ENCODE assay signal across 26 mouse cellular contexts in the genomic region with DNA sequence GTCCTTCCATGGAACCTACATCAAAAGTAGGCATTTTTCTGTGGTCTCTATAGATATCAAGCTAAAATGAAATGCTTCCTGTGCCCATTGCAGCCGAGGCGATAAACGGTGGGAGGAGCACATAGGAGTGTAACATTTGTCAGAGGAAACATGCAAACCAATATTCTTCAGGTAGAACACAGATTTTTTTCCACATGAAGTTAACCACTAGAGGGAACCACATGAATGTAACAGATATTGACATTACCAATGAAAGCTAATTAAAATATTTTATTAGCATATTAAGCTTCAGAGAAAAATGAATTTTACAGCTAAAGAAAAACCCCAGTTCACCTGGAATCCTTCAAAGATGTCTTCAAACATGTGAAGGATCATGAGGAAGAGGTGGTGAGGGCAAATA.
DNase-seq lines count a peak whose midpoint lies in the region; ATAC-seq and TF ChIP-seq lines count a peak whose summit lies in the region.
"Had no signal": no experiment of that assay in that cellular context is flagged by ENCODE, and none has a peak within 500 bp of the region (broad histone marks: within the 10 kb centered on the region; RNA-seq: fewer than 3 reads in every experiment).

No protein-coding gene starts in this region.

- TF ChIP-seq CTCF in hindbrain, postnatal 0 days (IDR thresholded peaks at IDR 0.05; ENCODE audit: low read depth): peak; percentile 45
- TF ChIP-seq CTCF in lung, embryonic 14.5 days (IDR thresholded peaks at IDR 0.05; ENCODE audit: low read depth): 0 out of 2 replicates have a peak, but pooled peaks have one; percentile 10
- TF ChIP-seq CTCF in MEL (IDR thresholded peaks at IDR 0.05 in 2 of 3, conservative IDR thresholded peaks at IDR 0.05 in 1 of 3; ENCODE audit: control insufficient read depth in 1 of 3, insufficient read depth in 1 of 3, low read depth in 2 of 3, low read length in 3 of 3, poor library complexity in 1 of 3, severe bottlenecking in 1 of 3) (no peak), Patski (IDR thresholded peaks at IDR 0.05) (peak; percentile 16)

- peak; percentile 32 for DNase-seq in hindbrain, postnatal 0 days (ENCODE audit: low spot score)
- DNase-seq in hindbrain, embryonic 11.5 days (ENCODE audit: low spot score): no peak
- peak; percentile 24 for DNase-seq in lung, embryonic 14.5 days
- no peak for DNase-seq in lung, postnatal 14 days
- DNase-seq in MEL (ENCODE audit: low read depth, low spot score): no peak
- no peak for DNase-seq in Patski (ENCODE audit: low read depth, low spot score)
- DNase-seq: adrenal gland, postnatal 14 days; B cell, adult 2 months; cerebellum, adult 11 months; cerebellum, adult 9-10 months; cerebellum, postnatal 36 days; gastrocnemius, postnatal 10 days; heart, postnatal 10 days; kidney, adult 9 months; kidney, postnatal 14 days; liver, embryonic 13.5 days; lung, adult 18-20 months; lung, postnatal 36 days; right cerebral cortex, postnatal 25 days; thymus, postnatal 14 days had no signal

- in situ Hi-C loops in Patski (cut with MboI; ENCODE audit: low pct_unique_long_range_greater_than_20kb): no loop called here

- no peaks in the 10 kb centered on the region for H3K36me3 ChIP-seq in hindbrain, postnatal 0 days (ENCODE audit: insufficient read depth, low read length)
- no peaks in the 10 kb centered on the region for H3K36me3 ChIP-seq in hindbrain, embryonic 11.5 days (ENCODE audit: control insufficient read depth, insufficient read depth, low read length)
- H3K36me3 ChIP-seq in lung, embryonic 14.5 days (ENCODE audit: insufficient read depth): no peaks in the 10 kb centered on the region
- no peaks in the 10 kb centered on the region for H3K36me3 ChIP-seq in MEL (ENCODE audit: control insufficient read depth in 1 of 2, insufficient read depth in 2 of 2, low read length in 2 of 2)
- H3K36me3 ChIP-seq: heart, embryonic 12.5 days; hindbrain, embryonic 15.5 days; liver, embryonic 13.5 days; midbrain, embryonic 12.5 days; stomach, embryonic 15.5 days had no signal

- no peak overlapping the region for H3K27ac ChIP-seq in hindbrain, postnatal 0 days
- no peak overlapping the region for H3K27ac ChIP-seq in hindbrain, embryonic 11.5 days (ENCODE audit: low read depth, low read length)
- H3K27ac ChIP-seq in lung, embryonic 14.5 days (ENCODE audit: low read depth): no peak overlapping the region
- H3K27ac ChIP-seq in MEL (ENCODE audit: control insufficient read depth, low read depth, low read length): no peak overlapping the region
- H3K27ac ChIP-seq: hindbrain, embryonic 15.5 days; liver, embryonic 13.5 days; midbrain, embryonic 12.5 days; stomach, embryonic 15.5 days had no signal

- POLR2A ChIA-PET in Patski (lab: Charles Lee): no interaction called here

- TF ChIP-seq POLR2A in MEL (IDR thresholded peaks at IDR 0.05; ENCODE audit: control insufficient read depth in 1 of 2, insufficient read depth in 1 of 2, low read depth in 1 of 2, low read length in 2 of 2, poor library complexity in 1 of 2): no peak

- CTCF ChIA-PET in Patski (lab: Charles Lee): interaction anchor here (2.3 kb wide), 1 partner anchor 24 kb away, joined by 6 read pairs; no protein-coding TSS in a partner anchor

- H3K27me3 ChIP-seq in hindbrain, postnatal 0 days (ENCODE audit: insufficient read depth, low read length): no peaks in the 10 kb centered on the region
- H3K27me3 ChIP-seq in hindbrain, embryonic 11.5 days (ENCODE audit: control insufficient read depth, insufficient read depth, low read length): no peaks in the 10 kb centered on the region
- no peaks in the 10 kb centered on the region for H3K27me3 ChIP-seq in lung, embryonic 14.5 days (ENCODE audit: insufficient read depth, low read length)
- H3K27me3 ChIP-seq in MEL (ENCODE audit: control insufficient read depth in 1 of 2, insufficient read depth in 2 of 2, low read length in 2 of 2) (no peaks in the 10 kb centered on the region), Patski (peaks cover 6% of the 10 kb centered on the region)
- H3K27me3 ChIP-seq: heart, embryonic 12.5 days; hindbrain, embryonic 15.5 days; liver, embryonic 13.5 days; midbrain, embryonic 12.5 days; stomach, embryonic 15.5 days had no signal

- H3K79me2 ChIP-seq in MEL (ENCODE audit: control insufficient read depth, insufficient read depth, low read length, poor library complexity): no peaks in the 10 kb centered on the region

- H3K9ac ChIP-seq in hindbrain, postnatal 0 days (replicated peaks; ENCODE audit: low read length): no peak overlapping the region
- no peak overlapping the region for H3K9ac ChIP-seq in hindbrain, embryonic 11.5 days (ENCODE audit: low read depth, low read length)
- H3K9ac ChIP-seq in lung, embryonic 14.5 days: no peak overlapping the region
- H3K9ac ChIP-seq in MEL (ENCODE audit: control insufficient read depth, low read depth, low read length, poor library complexity, severe bottlenecking): no peak overlapping the region
- H3K9ac ChIP-seq: heart, embryonic 12.5 days; hindbrain, embryonic 15.5 days; liver, embryonic 13.5 days; midbrain, embryonic 12.5 days; stomach, embryonic 15.5 days had no signal

- TF ChIP-seq EP300 in MEL (IDR thresholded peaks at IDR 0.05; ENCODE audit: low read depth in 1 of 2, low read length in 2 of 2): no peak

- no peak overlapping the region for H3K4me3 ChIP-seq in hindbrain, postnatal 0 days (ENCODE audit: low read length)
- H3K4me3 ChIP-seq in hindbrain, embryonic 11.5 days (ENCODE audit: low read depth, low read length): no peak overlapping the region
- no peak overlapping the region for H3K4me3 ChIP-seq in lung, embryonic 14.5 days (ENCODE audit: low read depth, low read length)
- no peak overlapping the region for H3K4me3 ChIP-seq in MEL (ENCODE audit: control insufficient read depth in 1 of 2, insufficient read depth in 1 of 2, low read depth in 2 of 2, low read length in 2 of 2)
- H3K4me3 ChIP-seq: heart, embryonic 12.5 days; hindbrain, embryonic 15.5 days; liver, embryonic 13.5 days; midbrain, embryonic 12.5 days; stomach, embryonic 15.5 days had no signal

- TF ChIP-seq RAD21 in MEL (IDR thresholded peaks at IDR 0.05; ENCODE audit: low read depth, low read length): peak; percentile 0; the same call in 1 of the 2 replicates

- no peak for ATAC-seq in hindbrain, postnatal 0 days
- no peak for ATAC-seq in hindbrain, embryonic 11.5 days (ENCODE audit: low FRiP score)
- no peak for ATAC-seq in lung, embryonic 14.5 days (ENCODE audit: insufficient read depth)
- ATAC-seq in Patski: no peak
- ATAC-seq in monocyte, adult 5-6 weeks (replicated peaks; ENCODE audit: insufficient number of reproducible peaks, low FRiP score, low TSS enrichment, poor library complexity, severe bottlenecking): no peak
- ATAC-seq: forebrain, embryonic 16.5 days had no signal

- H3K4me2 ChIP-seq in hindbrain, postnatal 0 days (ENCODE audit: low read depth, low read length): no peak overlapping the region
- H3K4me2 ChIP-seq in hindbrain, embryonic 11.5 days (replicated peaks; ENCODE audit: low read depth, low read length): no peak overlapping the region
- no peak overlapping the region for H3K4me2 ChIP-seq in lung, embryonic 14.5 days
- H3K4me2 ChIP-seq: heart, embryonic 12.5 days; hindbrain, embryonic 15.5 days; liver, embryonic 13.5 days; midbrain, embryonic 12.5 days; stomach, embryonic 15.5 days had no signal

- H3K9me3 ChIP-seq in hindbrain, postnatal 0 days (ENCODE audit: low read length): no peaks in the 10 kb centered on the region
- H3K9me3 ChIP-seq in hindbrain, embryonic 11.5 days (ENCODE audit: control insufficient read depth, low read length): no peaks in the 10 kb centered on the region
- H3K9me3 ChIP-seq in lung, embryonic 14.5 days (ENCODE audit: low read depth, low read length): no peaks in the 10 kb centered on the region
- H3K9me3 ChIP-seq in MEL (replicated peaks; ENCODE audit: insufficient read depth, low read length): no peaks in the 10 kb centered on the region
- H3K9me3 ChIP-seq: heart, embryonic 12.5 days; hindbrain, embryonic 15.5 days; liver, embryonic 13.5 days; midbrain, embryonic 12.5 days; stomach, embryonic 15.5 days had no signal

- 90% methylated on average over 3 of the region's 3 CpGs for WGBS in hindbrain, postnatal 0 days
- WGBS in hindbrain, embryonic 11.5 days: 97% methylated on average over 3 of the region's 3 CpGs
- WGBS in lung, embryonic 14.5 days: 87% methylated on average over 3 of the region's 3 CpGs

- H3K4me1 ChIP-seq in hindbrain, postnatal 0 days (ENCODE audit: insufficient read depth, low read length): no peaks in the 10 kb centered on the region
- H3K4me1 ChIP-seq in hindbrain, embryonic 11.5 days (replicated peaks; ENCODE audit: control insufficient read depth, insufficient read depth, low read length): no peaks in the 10 kb centered on the region
- H3K4me1 ChIP-seq in lung, embryonic 14.5 days (ENCODE audit: insufficient read depth): no peaks in the 10 kb centered on the region
- H3K4me1 ChIP-seq in MEL (ENCODE audit: control insufficient read depth in 1 of 2, insufficient read depth in 2 of 2, low read length in 2 of 2): no peaks in the 10 kb centered on the region
- H3K4me1 ChIP-seq: hindbrain, embryonic 15.5 days; liver, embryonic 13.5 days; midbrain, embryonic 12.5 days; stomach, embryonic 15.5 days had no signal

TF ChIP-seq in MEL, 35 proteins besides CTCF, POLR2A, EP300 and RAD21:
- TF ChIP-seq ELF1 (IDR thresholded peaks at IDR 0.05; ENCODE audit: low read depth, low read length) (no peak), UBTF (IDR thresholded peaks at IDR 0.05; ENCODE audit: borderline replicate concordance, insufficient read depth, low read depth, low read length) (no peak), MAX (IDR thresholded peaks at IDR 0.05; ENCODE audit: low read length) (no peak), SMC3 (IDR thresholded peaks at IDR 0.05; ENCODE audit: low read depth, low read length) (peak; percentile 20; the same call in 1 of the 2 replicates), MAFK (IDR thresholded peaks at IDR 0.05; ENCODE audit: borderline replicate concordance, low read depth, low read length) (no peak), ZMIZ1 (IDR thresholded peaks at IDR 0.05; ENCODE audit: low read depth, low read length) (no peak), MEF2A (IDR thresholded peaks at IDR 0.05; ENCODE audit: extremely low read depth, insufficient replicate concordance, low read depth, low read length, poor library complexity, severe bottlenecking) (no peak), TAL1 (IDR thresholded peaks at IDR 0.05; ENCODE audit: low read length) (no peak)

Comparison
In these comparisons a context has a peak if more than half of its experiments do, and no peak if none do; other contexts are left out.
1. DNase-seq: peak in hindbrain, postnatal 0 days (single experiment) and lung, embryonic 14.5 days (single experiment); none in hindbrain, embryonic 11.5 days (single experiment), lung, postnatal 14 days (single experiment), MEL (single experiment) and Patski (single experiment).
2. CTCF ChIP-seq: peak in hindbrain, postnatal 0 days (single experiment), lung, embryonic 14.5 days (single experiment) and Patski (single experiment); none in MEL (0 of 3).